Mouse (Mus musculus): ENCODE measurements around the gene Loxl3.

Gene Loxl3

GRCm38 (mm10) chr6:83054074-83054851 lies 20.3 kb downstream of the Loxl3 start, which contains the start of gene Aup1:
TSS of gene Aup1 (plus strand) at chr6:83054521.
- DNase-seq (ENCODE audit: low spot score), result peak; percentile 89

GRCm38 (mm10) chr6:83054871-83055431 lies 21.0 kb downstream of the Loxl3 start, which contains the start of gene Htra2:
TSS of gene Htra2 (minus strand) at chr6:83055273.
- DNase-seq (ENCODE audit: low spot score), result peak; percentile 29

- DNase-seq (ENCODE audit: low spot score), result no peak
Measured at GRCm38 (mm10) chr6:83057790-83058189, 23.8 kb downstream of the Loxl3 start, which contains the start of gene Dqx1. TSS of gene Dqx1 (plus strand) at chr6:83057844.

GRCm38 (mm10) chr6:83058725-83059124 lies 24.8 kb downstream of the Loxl3 start:
- DNase-seq (ENCODE audit: low spot score), result no peak

- no peak for DNase-seq (ENCODE audit: low spot score)
Measured at GRCm38 (mm10) chr6:83065995-83066394, 32.0 kb downstream of the Loxl3 start.

DNA sequence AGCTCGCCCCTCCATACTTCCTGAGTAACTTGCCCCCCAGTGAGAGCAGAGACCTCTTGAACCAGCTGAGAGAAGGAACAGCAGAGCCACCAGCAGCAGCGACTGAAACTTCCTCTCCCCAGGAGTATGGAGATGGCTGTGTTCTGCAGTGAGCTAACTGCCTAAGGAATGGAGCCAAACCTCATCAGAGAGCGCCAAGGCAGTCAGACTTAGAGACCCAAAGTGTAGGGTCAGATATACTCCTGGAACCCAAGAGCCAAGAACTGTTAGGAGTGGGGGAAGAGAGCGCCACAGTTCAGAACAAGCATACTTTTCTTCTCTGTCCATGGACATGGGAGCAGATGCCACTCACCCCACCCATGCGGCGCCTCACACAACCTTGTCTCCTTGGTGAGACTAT lies 32.5 kb downstream of the Loxl3 start:
- DNase-seq (ENCODE audit: low spot score), result no peak

GRCm38 (mm10) chr6:83068221-83068620 lies 34.2 kb downstream of the Loxl3 start:
- no peak for DNase-seq (ENCODE audit: low spot score)

- DNase-seq (ENCODE audit: low spot score), result no peak
Measured at GRCm38 (mm10) chr6:83068706-83069487, 34.9 kb downstream of the Loxl3 start.

DNA sequence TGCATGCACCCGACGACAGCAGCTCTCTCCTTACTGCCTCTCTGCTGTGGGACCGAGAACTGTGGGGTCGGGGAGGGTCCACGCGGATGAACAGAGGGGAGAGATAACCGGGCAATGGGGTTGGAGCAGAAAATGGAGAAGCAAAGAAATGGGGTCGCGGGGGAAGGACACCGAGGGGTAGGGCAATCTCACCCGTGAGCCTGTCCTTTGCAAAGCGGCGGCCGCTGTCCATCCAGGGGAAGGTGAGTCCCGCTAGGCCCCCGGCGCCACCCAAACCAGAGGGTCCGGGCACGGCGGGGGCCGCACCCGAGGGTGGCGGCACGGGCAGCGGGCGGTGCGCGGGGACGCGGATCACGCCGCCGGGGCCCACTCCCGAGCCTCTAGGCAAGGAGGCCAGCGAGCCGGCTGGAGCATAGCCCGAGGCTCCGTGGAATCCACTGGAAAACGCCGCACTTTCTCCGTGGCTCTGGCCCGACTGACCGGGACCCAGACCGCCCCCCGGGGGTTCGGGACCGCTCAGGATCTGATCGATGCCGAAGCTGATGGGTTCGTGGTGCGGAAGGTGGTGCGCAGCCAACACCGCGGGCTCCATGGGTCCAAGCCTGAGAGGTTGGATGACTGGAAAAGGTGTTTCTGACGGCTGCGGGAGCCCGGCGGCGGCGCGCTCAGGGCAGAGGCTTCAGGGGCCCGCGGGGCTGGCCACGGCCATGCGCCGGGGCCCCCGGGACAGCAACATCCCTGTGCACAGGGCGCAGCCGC lies 35.7 kb downstream of the Loxl3 start:
- no peak for DNase-seq (ENCODE audit: low spot score)

GRCm38 (mm10) chr6:83070247-83070310 lies 36.1 kb downstream of the Loxl3 start, which contains the start of gene Tlx2:
TSS of gene Tlx2 (minus strand) at chr6:83070293.
- no peak for DNase-seq (ENCODE audit: low spot score)

GRCm38 (mm10) chr6:83070311-83071219 lies 36.6 kb downstream of the Loxl3 start:
- DNase-seq (ENCODE audit: low spot score), result no peak

DNA sequence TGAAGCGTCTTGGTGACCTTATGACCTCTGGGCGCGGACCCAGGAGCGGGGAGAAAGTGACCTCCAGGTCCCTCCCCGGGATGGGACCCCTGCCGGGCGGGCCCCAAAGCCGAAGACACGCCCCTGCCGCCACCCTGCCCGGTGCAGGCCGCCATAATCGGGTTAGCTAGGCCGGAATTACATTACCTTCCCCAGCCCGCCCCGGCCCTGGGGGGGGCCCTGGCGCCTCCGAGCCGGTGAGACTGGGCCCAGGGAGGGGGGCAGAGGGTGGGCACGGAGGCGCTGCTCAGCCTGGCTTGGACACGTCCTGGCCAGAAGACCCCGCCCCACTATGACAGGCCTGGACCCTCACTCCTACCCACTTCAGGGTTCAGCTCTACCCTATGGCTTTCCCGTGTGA lies 37.2 kb downstream of the Loxl3 start:
- DNase-seq (ENCODE audit: low spot score), result no peak

GRCm38 (mm10) chr6:83074979-83075378 lies 41.0 kb downstream of the Loxl3 start:
- no peak for DNase-seq (ENCODE audit: low spot score)

DNA sequence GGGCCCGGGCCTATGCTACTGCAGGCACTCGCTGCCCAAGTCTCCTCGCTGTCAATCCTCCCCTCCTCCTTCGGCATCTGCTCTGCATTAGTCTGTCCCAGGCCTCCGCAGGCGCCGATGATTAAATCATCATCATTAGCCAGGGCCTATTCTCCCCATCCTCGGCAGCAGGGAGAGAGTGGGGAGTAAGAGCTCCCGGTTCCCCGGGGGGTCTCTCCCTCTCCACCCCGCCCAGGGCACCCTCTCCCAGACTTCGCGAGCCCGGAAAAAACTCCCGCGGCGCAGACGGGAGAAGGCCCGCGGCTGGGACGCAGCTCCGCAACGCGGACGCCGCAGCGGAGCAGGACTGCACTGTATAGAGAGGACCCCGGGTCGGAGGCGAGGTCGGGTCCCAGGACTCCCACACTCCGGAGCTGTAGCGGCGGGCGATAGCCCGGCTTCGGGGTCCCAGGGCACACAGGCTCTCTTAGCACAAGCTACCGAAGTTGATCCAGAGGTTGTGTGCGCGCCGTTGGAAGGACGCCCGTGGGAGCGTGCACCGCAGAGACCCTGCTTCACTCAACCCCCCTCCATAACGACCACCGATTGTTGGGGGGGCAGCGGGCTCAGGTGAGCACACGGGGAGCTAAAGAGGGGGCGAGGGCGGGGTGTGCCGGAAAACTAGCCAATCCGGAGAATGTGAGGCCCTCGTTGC lies 43.8 kb downstream of the Loxl3 start, which contains the start of gene Pcgf1:
Pcgf1 (plus strand) TSS at position 240 of the 694 bp plus-strand sequence.
- DNase-seq (ENCODE audit: low spot score), result no peak

DNA sequence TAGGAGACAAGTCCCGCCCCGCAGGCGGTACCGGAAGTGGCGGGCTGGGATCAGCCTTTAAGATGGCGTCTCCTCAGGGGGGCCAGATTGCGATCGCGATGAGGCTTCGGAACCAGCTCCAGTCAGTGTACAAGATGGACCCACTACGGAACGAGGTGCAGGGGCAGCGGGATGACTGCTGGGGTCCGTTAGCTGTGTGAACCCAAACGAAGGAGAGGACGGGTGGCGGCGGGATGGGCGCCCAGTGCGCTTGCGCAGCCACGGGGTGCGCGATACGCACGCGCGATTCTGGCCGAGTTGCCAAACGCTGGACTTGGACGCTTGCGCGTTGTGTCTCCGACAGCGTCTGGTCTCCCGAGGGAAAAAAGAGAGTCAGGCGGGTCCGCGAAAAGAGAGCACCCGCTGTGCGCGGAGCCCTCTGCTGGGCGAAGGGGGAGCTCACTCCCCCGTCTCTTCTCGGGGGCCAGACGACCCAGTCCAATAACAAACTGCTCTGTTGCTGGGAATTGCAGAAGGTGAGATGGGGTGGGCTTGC lies 44.4 kb downstream of the Loxl3 start:
- peak; percentile 99 for DNase-seq (ENCODE audit: low spot score)

DNA sequence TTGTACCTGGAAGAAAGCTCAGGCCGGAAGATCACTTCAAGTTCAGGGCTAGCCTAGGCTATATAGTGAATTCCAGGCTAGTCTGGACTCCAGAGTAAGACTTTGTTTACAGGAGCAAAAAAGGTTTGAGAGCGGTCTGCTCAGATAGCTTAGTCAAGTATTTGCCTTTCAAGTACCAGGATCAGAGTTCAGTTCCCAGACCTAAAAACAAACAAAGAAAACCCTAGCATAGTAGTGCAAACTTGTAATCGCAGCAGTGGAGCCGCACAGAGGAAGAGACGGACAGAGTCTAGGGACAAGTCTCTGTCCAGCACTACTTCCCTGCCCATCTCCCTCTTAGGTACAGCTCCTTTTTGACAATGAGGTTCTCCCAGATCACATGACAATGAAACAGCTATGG lies 46.2 kb downstream of the Loxl3 start:
- DNase-seq (ENCODE audit: low spot score), result no peak

DNA sequence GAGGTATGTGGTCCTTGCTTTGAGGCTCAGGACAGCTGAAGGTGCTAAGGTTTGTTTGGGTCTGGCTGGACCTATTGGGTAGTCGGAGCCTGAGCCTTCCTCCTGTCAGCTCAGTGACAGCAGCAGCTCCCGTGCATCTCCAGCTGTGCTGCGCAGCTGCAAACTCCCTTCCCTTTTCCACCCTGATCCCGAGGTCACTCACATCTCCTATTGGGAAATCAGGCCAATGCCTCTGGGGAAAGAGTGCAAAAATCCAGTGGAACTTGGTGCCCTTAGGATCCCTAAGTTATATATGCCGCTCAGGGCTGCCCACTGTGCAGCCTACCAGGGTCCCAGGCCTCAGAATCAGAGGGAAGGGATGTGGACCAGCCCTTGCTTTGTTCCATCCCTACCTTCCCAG lies 49.5 kb downstream of the Loxl3 start:
- no peak for DNase-seq (ENCODE audit: low spot score)

DNA sequence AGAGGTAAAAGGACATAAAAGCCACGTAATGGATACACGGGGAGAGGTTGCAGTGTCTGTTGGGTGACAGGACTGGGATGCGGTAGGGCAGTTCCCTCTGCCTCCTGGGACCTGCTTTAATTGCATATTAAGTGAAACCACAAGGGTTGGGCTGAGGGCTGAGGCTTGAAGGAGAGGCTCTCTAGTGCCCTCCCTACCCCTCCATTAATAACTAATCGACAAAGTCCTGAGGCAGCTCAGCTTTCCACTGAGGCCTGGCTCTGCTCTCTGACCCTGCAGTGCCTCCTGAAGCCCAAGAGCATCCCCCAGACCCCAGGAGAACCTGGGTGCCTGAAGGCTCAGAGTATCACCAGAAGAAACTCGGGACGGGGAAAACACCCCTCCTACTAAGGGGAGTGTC lies 50.5 kb downstream of the Loxl3 start:
- DNase-seq (ENCODE audit: low spot score), result no peak

DNA sequence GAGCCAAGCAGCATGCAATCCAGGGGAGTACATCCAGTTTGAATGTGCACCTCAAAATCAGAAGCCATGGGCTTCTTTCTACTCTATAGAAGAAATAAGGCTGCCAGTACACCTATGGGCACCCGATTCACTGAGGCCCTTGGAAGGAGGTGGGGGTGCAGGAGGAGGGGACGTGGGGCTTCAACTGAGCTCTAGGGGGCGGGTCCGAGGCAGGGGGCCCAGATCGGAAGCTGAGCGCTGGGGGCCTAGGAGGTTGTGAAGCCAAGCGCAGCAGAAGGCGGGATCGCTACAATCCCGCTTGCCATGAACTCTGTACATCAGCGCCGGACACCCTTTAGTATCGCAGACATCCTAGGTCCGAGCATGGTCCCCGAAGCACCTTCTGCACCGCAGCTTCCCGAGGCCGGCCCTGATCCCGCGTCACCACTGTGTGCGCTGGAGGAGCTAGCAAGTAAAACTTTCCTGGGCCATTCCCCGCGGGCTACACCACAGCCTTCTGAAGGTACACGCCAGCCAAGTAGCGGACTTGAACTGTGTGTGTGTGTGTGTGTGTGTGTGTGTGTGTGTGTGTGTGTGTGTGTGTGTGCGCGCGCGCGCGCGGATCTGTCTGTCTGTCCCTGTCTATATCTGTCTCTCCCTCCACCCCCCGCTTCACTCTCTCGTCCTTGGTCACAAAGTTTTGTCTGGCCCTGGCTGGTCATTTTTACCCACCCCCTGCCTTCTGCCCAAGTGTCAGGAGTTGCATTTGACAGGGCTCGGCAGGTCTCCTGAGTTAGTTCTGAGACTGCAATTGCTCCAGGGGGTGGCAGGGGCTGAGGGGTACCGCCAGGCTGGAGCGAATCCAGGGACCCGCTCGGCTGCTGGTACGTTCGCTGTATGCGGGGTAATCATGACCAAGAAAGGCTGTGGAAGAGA lies 52.4 kb downstream of the Loxl3 start, which contains the start of gene Lbx2:
Lbx2 (plus strand) TSS at position 247 of the 915 bp plus-strand sequence.
- no peak for DNase-seq (ENCODE audit: low spot score)

Data from ovary, postnatal 14 days (tissue).